Mouse (Mus musculus) thymus, adult 2 months (tissue): ENCODE data around the gene Foxn2.

ENCODE experiments used
- CTCF ChIP-seq: fragments of 200-500 bp; IDR thresholded peaks from 2 replicates; pipeline ENCODE4 v1.5.1; 2012; ENCODE audit warnings: mild to moderate bottlenecking, control low read depth, low read length, moderate library complexity, borderline replicate concordance; ENCODE audit not compliant: control insufficient read depth, poor library complexity, insufficient read depth; ENCODE audit errors: extremely low read depth
- POLR2A ChIP-seq: fragments of 200-500 bp; IDR thresholded peaks from 2 replicates; pipeline ENCODE4 v1.6.1; 2012; ENCODE audit warnings: mild to moderate bottlenecking, low read length, control low read depth, moderate library complexity; ENCODE audit not compliant: control insufficient read depth, poor library complexity, insufficient read depth; ENCODE audit errors: extremely low read depth

DNA sequence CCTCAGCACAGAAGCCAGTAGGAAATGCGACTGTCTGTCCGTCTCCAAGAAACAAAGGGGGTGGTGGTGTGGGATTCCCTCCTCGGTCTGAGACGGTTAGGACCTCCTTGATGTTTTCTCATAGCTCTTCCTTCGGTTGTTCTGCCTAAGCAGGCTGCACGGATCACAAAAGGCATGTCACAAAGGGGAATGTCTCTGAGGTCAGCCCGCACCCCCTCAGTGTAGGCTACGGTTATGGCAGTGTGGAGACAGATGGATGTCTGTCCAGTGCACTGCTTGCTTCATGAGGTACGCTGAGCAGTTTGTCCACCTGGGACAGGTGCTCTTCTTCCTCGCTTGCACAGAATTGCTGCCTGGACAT lies 54.2 kb downstream of the Foxn2 start:
- TF ChIP-seq CTCF, result no peak
- no peak for TF ChIP-seq POLR2A
